Mouse (Mus musculus) kidney, postnatal 25 days (tissue): Measurements from ENCODE around the gene Zfand6.

Experiments used
- DNase-seq, 2 experiments: peaks; one replicate each; pipeline ENCODE4 v3.0.0; 2021; ENCODE audit warnings: mixed read lengths in 2 of 2

The Zfand6 gene

GRCm38 (mm10) chr7:84649016-84649415 is 40.7 kb downstream of the Zfand6 start:
- no peak for DNase-seq

- DNase-seq, result no peak
These were observed 43.5 kb downstream of the Zfand6 start for GRCm38 (mm10) chr7:84646256-84646655.

GRCm38 (mm10) chr7:84643270-84643998 is 46.3 kb downstream of the Zfand6 start:
- DNase-seq, result no peak

- DNase-seq, result peak; percentile 3 to 42
These were observed 47.4 kb downstream of the Zfand6 start for GRCm38 (mm10) chr7:84642159-84642928.

GRCm38 (mm10) chr7:84636939-84637338 is 52.8 kb downstream of the Zfand6 start:
- DNase-seq, result no peak

GRCm38 (mm10) chr7:84631878-84632277 is 57.9 kb downstream of the Zfand6 start:
- DNase-seq, result no peak

GRCm38 (mm10) chr7:84623718-84624117 is 66.0 kb downstream of the Zfand6 start:
- DNase-seq, result no peak

- no peak for DNase-seq
These were observed 68.8 kb downstream of the Zfand6 start for GRCm38 (mm10) chr7:84620956-84621355.

- DNase-seq, result no peak
These were observed 70.8 kb downstream of the Zfand6 start for GRCm38 (mm10) chr7:84618951-84619350.

GRCm38 (mm10) chr7:84612445-84612844 is 77.3 kb downstream of the Zfand6 start:
- no peak for DNase-seq

GRCm38 (mm10) chr7:84611609-84612008 is 78.2 kb downstream of the Zfand6 start:
- no peak for DNase-seq

GRCm38 (mm10) chr7:84606293-84606749 is 83.4 kb downstream of the Zfand6 start, which contains the start of gene Fah:
Fah (minus strand) TSS chr7:84606722.
- peak; percentile 79 to 91 for DNase-seq

GRCm38 (mm10) chr7:84605704-84606292 is 84.0 kb downstream of the Zfand6 start:
- DNase-seq, result peak; percentile 95 to 99

GRCm38 (mm10) chr7:84605033-84605687 is 84.6 kb downstream of the Zfand6 start:
- no peak for DNase-seq

GRCm38 (mm10) chr7:84604501-84604900 is 85.3 kb downstream of the Zfand6 start:
- peak; percentile 69 to 89 for DNase-seq

- no peak for DNase-seq
These were observed 88.4 kb downstream of the Zfand6 start for GRCm38 (mm10) chr7:84601331-84601730.

- no peak for DNase-seq
These were observed 89.1 kb downstream of the Zfand6 start for GRCm38 (mm10) chr7:84600631-84601030.

GRCm38 (mm10) chr7:84596633-84597032 is 93.1 kb downstream of the Zfand6 start:
- no peak for DNase-seq

- DNase-seq, result no peak
These were observed 93.8 kb downstream of the Zfand6 start for GRCm38 (mm10) chr7:84596002-84596401.

- DNase-seq, result no peak
These were observed 94.8 kb downstream of the Zfand6 start for GRCm38 (mm10) chr7:84594917-84595303.

- DNase-seq, result peak; percentile 26 to 50
These were observed 95.5 kb downstream of the Zfand6 start for GRCm38 (mm10) chr7:84594087-84594916.

- DNase-seq, result no peak
These were observed 98.4 kb downstream of the Zfand6 start for GRCm38 (mm10) chr7:84591347-84591746.
